Mouse (Mus musculus): ENCODE results near the gene Trpm8. TPM values are rescaled to one million over a fixed set of nuclear protein-coding genes. Genes with fewer than 3 reads are reported as not detected.

Gene Trpm8
- polyA plus RNA-seq, 1 experiment = not detected

GRCm38 (mm10) chr1:88262255-88262654 is 15.2 kb upstream of the Trpm8 start:
- WGBS = 70% methylated on average over 4 of the region's 4 CpGs
- no peak for DNase-seq (ENCODE audit: low read depth, low spot score)

- DNase-seq (ENCODE audit: low read depth, low spot score) = no peak
These were observed 14.5 kb upstream of the Trpm8 start for GRCm38 (mm10) chr1:88262961-88263360.

GRCm38 (mm10) chr1:88263778-88264177 is 13.7 kb upstream of the Trpm8 start:
- no peak for DNase-seq (ENCODE audit: low read depth, low spot score)
- WGBS = 91% methylated on average over 5 of the region's 5 CpGs

More at GRCm38 (mm10) chr1:88262961-88263360, 14.5 kb upstream of the Trpm8 start:
- WGBS = 71% methylated on average over 6 of the region's 6 CpGs

GRCm38 (mm10) chr1:88264237-88264868 is 13.1 kb upstream of the Trpm8 start:
- no peak for DNase-seq (ENCODE audit: low read depth, low spot score)
- 82% methylated on average over 7 of the region's 7 CpGs for WGBS

GRCm38 (mm10) chr1:88264869-88265240 is 12.6 kb upstream of the Trpm8 start:
- 76% methylated on average over 4 of the region's 4 CpGs for WGBS
- no peak for DNase-seq (ENCODE audit: low read depth, low spot score)

- 87% methylated on average over 13 of the region's 13 CpGs for WGBS
- DNase-seq (ENCODE audit: low read depth, low spot score) = no peak
These were observed 11.3 kb upstream of the Trpm8 start for GRCm38 (mm10) chr1:88266123-88266522.

GRCm38 (mm10) chr1:88267489-88267888 is 10.0 kb upstream of the Trpm8 start:
- no peak for DNase-seq (ENCODE audit: low read depth, low spot score)
- 91% methylated on average over 6 of the region's 6 CpGs for WGBS

GRCm38 (mm10) chr1:88268070-88268469 is 9.4 kb upstream of the Trpm8 start:
- no peak for DNase-seq (ENCODE audit: low read depth, low spot score)
- WGBS = 83% methylated on average over 6 of the region's 6 CpGs

GRCm38 (mm10) chr1:88269539-88270309 is 7.7 kb upstream of the Trpm8 start:
- no peak for DNase-seq (ENCODE audit: low read depth, low spot score)
- WGBS = 89% methylated on average over 12 of the region's 12 CpGs

GRCm38 (mm10) chr1:88272851-88273250 is 4.6 kb upstream of the Trpm8 start:
- DNase-seq (ENCODE audit: low read depth, low spot score) = no peak
- WGBS = 59% methylated on average over 4 of the region's 4 CpGs

GRCm38 (mm10) chr1:88273326-88273725 is 4.1 kb upstream of the Trpm8 start:
- 94% methylated on average over 3 of the region's 3 CpGs for WGBS
- no peak for DNase-seq (ENCODE audit: low read depth, low spot score)

GRCm38 (mm10) chr1:88273832-88274231 is 3.6 kb upstream of the Trpm8 start:
- DNase-seq (ENCODE audit: low read depth, low spot score) = no peak
- WGBS = 82% methylated on average over 4 of the region's 4 CpGs

GRCm38 (mm10) chr1:88274371-88275077 is 2.9 kb upstream of the Trpm8 start:
- DNase-seq (ENCODE audit: low read depth, low spot score) = no peak

GRCm38 (mm10) chr1:88275078-88275680 is 2.3 kb upstream of the Trpm8 start:
- DNase-seq (ENCODE audit: low read depth, low spot score) = no peak
- WGBS = 68% methylated on average over 13 of the region's 13 CpGs

More at GRCm38 (mm10) chr1:88274371-88275077, 2.9 kb upstream of the Trpm8 start:
- 73% methylated on average over 11 of the region's 11 CpGs for WGBS

GRCm38 (mm10) chr1:88275698-88276523 is 1.6 kb upstream of the Trpm8 start:
- WGBS = 51% methylated on average over 13 of the region's 13 CpGs

GRCm38 (mm10) chr1:88276524-88277097 is 850 bp upstream of the Trpm8 start:
- DNase-seq (ENCODE audit: low read depth, low spot score) = no peak
- WGBS = 8% methylated on average over 10 of the region's 10 CpGs

More at GRCm38 (mm10) chr1:88275698-88276523, 1.6 kb upstream of the Trpm8 start:
- DNase-seq (ENCODE audit: low read depth, low spot score) = no peak

- 63% methylated on average over 18 of the region's 18 CpGs for WGBS
- no peak for DNase-seq (ENCODE audit: low read depth, low spot score)
These were observed 504 bp downstream of the Trpm8 start for GRCm38 (mm10) chr1:88277818-88278511.
